ENCODE assay signal across 8 mouse cellular contexts in the genomic region with DNA sequence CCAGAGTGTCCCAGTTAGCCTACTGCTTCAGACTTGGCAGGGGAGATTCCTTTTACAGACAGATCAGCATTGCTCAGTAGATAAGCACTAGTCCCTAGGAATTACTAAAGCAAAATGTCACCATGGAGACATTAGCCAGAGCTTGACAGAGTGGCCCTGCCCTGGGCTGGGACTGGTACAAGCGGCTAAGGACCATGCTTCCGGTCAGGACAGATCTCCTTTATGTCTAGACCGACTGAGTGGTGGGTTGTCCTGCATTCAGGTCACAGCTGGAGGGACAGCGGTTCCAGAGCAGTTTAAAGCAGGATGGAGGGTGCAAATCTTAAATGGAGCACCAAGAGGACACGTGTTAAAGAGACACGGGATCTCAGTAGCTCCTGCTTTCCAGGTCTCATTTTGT. TPM values are rescaled to one million over a fixed set of nuclear protein-coding genes. Genes with fewer than 3 reads are reported as not detected.
DNase-seq lines count a peak whose midpoint lies in the region; ATAC-seq and TF ChIP-seq lines count a peak whose summit lies in the region.

No protein-coding gene starts in this region.

- 0% methylated on average over 6 of the region's 6 CpGs for WGBS in heart, embryonic 14.5 days
- WGBS in forebrain, embryonic 16.5 days = 1% methylated on average over 6 of the region's 6 CpGs

- peak overlapping the region; percentile 97 for H3K4me2 ChIP-seq in heart, embryonic 14.5 days (ENCODE audit: low read length)
- H3K4me2 ChIP-seq in forebrain, embryonic 16.5 days (ENCODE audit: low read length) = peak overlapping the region; percentile 95

- intact Hi-C loops in left cerebral cortex, postnatal 10 days (cut with DNase I) = no loop called here

- no peaks in the 10 kb centered on the region for H3K27me3 ChIP-seq in heart, embryonic 14.5 days (ENCODE audit: control insufficient read depth, insufficient read depth, low read length)
- no peaks in the 10 kb centered on the region for H3K27me3 ChIP-seq in G1E (ENCODE audit: insufficient read depth, low read length)
- H3K27me3 ChIP-seq in forebrain, embryonic 16.5 days (replicated peaks; ENCODE audit: control insufficient read depth, insufficient read depth, low read length) = no peaks in the 10 kb centered on the region

- no peak for TF ChIP-seq CTCF in G1E (IDR thresholded peaks at IDR 0.05; ENCODE audit: low read depth, low read length)

- DNase-seq in heart, adult 8-10 months (ENCODE audit: low spot score) = no peak
- no peak for DNase-seq in G1E (ENCODE audit: low spot score)
- no peak for DNase-seq in Muller cell, postnatal 12 days (ENCODE audit: inconsistent ontology term)
- DNase-seq in embryo, embryonic 11 days = no peak
- no peak for DNase-seq in left cerebral cortex, postnatal 10 days (ENCODE audit: extremely low spot score in 1 of 2, low spot score in 2 of 2)

- peaks cover 29% of the 10 kb centered on the region for H3K36me3 ChIP-seq in heart, embryonic 14.5 days (ENCODE audit: control insufficient read depth, insufficient read depth, low read length)
- peaks cover 74% of the 10 kb centered on the region for H3K36me3 ChIP-seq in G1E (replicated peaks)
- 0 out of 2 replicates have a peak, but pooled peaks cover 2% of the 10 kb centered on the region for H3K36me3 ChIP-seq in forebrain, embryonic 16.5 days (ENCODE audit: control insufficient read depth, insufficient read depth)

- ATAC-seq in heart, embryonic 14.5 days (ENCODE audit: insufficient number of reproducible peaks, insufficient read depth, low FRiP score, low read depth) = peak; percentile 23
- no peak for ATAC-seq in G1E (ENCODE audit: extremely low read depth, insufficient number of reproducible peaks, low FRiP score, poor library complexity, severe bottlenecking)
- ATAC-seq in forebrain, embryonic 16.5 days = peak; percentile 48
- ATAC-seq in megakaryocyte-erythroid progenitor cell, adult 5-6 weeks (replicated peaks; ENCODE audit: low FRiP score, low TSS enrichment, poor library complexity, severe bottlenecking) = 0 out of 2 replicates have a peak, but pooled peaks have one; percentile 3

- H3K4me1 ChIP-seq in heart, embryonic 14.5 days (ENCODE audit: control insufficient read depth in 2 of 2, insufficient read depth in 2 of 2, low read length in 2 of 2) = peaks cover 11 to 22% of the 10 kb centered on the region in 2 experiments
- H3K4me1 ChIP-seq in G1E (ENCODE audit: insufficient read depth, low read depth, low read length) = peaks cover 38% of the 10 kb centered on the region
- peaks cover 22% of the 10 kb centered on the region for H3K4me1 ChIP-seq in forebrain, embryonic 16.5 days (replicated peaks; ENCODE audit: control insufficient read depth, insufficient read depth, low read length)

- peak overlapping the region; percentile 3 to 65; a peak in 2 of 4 replicates for H3K27ac ChIP-seq in heart, embryonic 14.5 days (replicated peaks in 1 of 2; ENCODE audit: control insufficient read depth in 1 of 2, insufficient read depth in 1 of 2, low read depth in 2 of 2, low read length in 2 of 2)
- no peak overlapping the region for H3K27ac ChIP-seq in forebrain, embryonic 16.5 days (ENCODE audit: low read length)

- H3K4me3 ChIP-seq in heart, embryonic 14.5 days (ENCODE audit: control insufficient read depth in 1 of 2, insufficient read depth in 1 of 2, low read depth in 1 of 2, low read length in 2 of 2) = peak overlapping the region; percentile 72 to 86
- peak overlapping the region; percentile 77 for H3K4me3 ChIP-seq in G1E (ENCODE audit: low read depth, low read length)
- H3K4me3 ChIP-seq in forebrain, embryonic 16.5 days (replicated peaks; ENCODE audit: low read length) = peak overlapping the region; percentile 71

- peak overlapping the region; percentile 90 for H3K9ac ChIP-seq in heart, embryonic 14.5 days (ENCODE audit: low read length)
- peak overlapping the region; percentile 86 for H3K9ac ChIP-seq in forebrain, embryonic 16.5 days (replicated peaks; ENCODE audit: low read depth, low read length)

- no peaks in the 10 kb centered on the region for H3K9me3 ChIP-seq in heart, embryonic 14.5 days (ENCODE audit: control insufficient read depth, low read length)
- H3K9me3 ChIP-seq in G1E (replicated peaks) = no peaks in the 10 kb centered on the region
- no peaks in the 10 kb centered on the region for H3K9me3 ChIP-seq in forebrain, embryonic 16.5 days (ENCODE audit: control insufficient read depth, low read length)

RNA-seq across cellular contexts. Expression of a gene that starts 0.3 kb away (rescaled TPM):
- polyA plus RNA-seq in heart, embryonic 14.5 days (2014; fragmentation: Nextera tagmentation; extraction: Ambion mirVana) = 21.3 and 25.7 TPM in 2 replicates
- 1 to 10 TPM; 5.7 to 9.2 (median 8.4) TPM for total RNA-seq in heart, adult 8-10 months (2022)
- total RNA-seq in G1E (2014; fragmentation: Nextera tagmentation) = 2.5 and 4.3 TPM in 2 replicates
- total RNA-seq in G1E (2017) = 1.2 and 1.3 TPM in 2 replicates
- polyA plus RNA-seq in G1E (2012) = 4.9 and 7.0 TPM in 2 replicates
- 5.4 and 6.1 TPM in 2 replicates for polyA plus RNA-seq in forebrain, embryonic 16.5 days (2015; fragmentation: Nextera tagmentation; extraction: Ambion mirVana)
- total RNA-seq in megakaryocyte-erythroid progenitor cell, adult 5-6 weeks (2014; fragmentation: Nextera tagmentation) = 2.2 and 3.6 TPM in 2 replicates
- 1.1 and 1.7 TPM in 2 replicates for total RNA-seq in megakaryocyte-erythroid progenitor cell, adult 5-6 weeks (2017)
- 1 to 10 TPM; 2.4 to 2.9 TPM for total RNA-seq in left cerebral cortex, postnatal 10 days (2021)

RNA-seq across cellular contexts. Expression of a gene that starts 25.8 kb away (rescaled TPM):
- polyA plus RNA-seq in heart, embryonic 14.5 days (2014; fragmentation: Nextera tagmentation; extraction: Ambion mirVana) = 1.0 and 1.6 TPM in 2 replicates
- total RNA-seq in heart, adult 8-10 months (2022) = 10 to 100 TPM; 14.0 to 21.2 (median 15.9) TPM
- total RNA-seq in G1E (2014; fragmentation: Nextera tagmentation) (38.2 and 53.9 TPM in 2 replicates), G1E (2017) (11.0 and 12.5 TPM in 2 replicates)
- polyA plus RNA-seq in G1E (2012) = 135 and 153 TPM in 2 replicates
- polyA plus RNA-seq in forebrain, embryonic 16.5 days (2015; fragmentation: Nextera tagmentation; extraction: Ambion mirVana) = 5.7 and 6.5 TPM in 2 replicates
- total RNA-seq in megakaryocyte-erythroid progenitor cell, adult 5-6 weeks (2014; fragmentation: Nextera tagmentation) = 11.9 and 13.9 TPM in 2 replicates
- total RNA-seq in megakaryocyte-erythroid progenitor cell, adult 5-6 weeks (2017) = 4.9 and 7.2 TPM in 2 replicates
- 10 to 100 TPM; 29.9 to 32.1 TPM for total RNA-seq in left cerebral cortex, postnatal 10 days (2021)
